Mouse (Mus musculus): Measurements from ENCODE around the gene Abi1.

DNA sequence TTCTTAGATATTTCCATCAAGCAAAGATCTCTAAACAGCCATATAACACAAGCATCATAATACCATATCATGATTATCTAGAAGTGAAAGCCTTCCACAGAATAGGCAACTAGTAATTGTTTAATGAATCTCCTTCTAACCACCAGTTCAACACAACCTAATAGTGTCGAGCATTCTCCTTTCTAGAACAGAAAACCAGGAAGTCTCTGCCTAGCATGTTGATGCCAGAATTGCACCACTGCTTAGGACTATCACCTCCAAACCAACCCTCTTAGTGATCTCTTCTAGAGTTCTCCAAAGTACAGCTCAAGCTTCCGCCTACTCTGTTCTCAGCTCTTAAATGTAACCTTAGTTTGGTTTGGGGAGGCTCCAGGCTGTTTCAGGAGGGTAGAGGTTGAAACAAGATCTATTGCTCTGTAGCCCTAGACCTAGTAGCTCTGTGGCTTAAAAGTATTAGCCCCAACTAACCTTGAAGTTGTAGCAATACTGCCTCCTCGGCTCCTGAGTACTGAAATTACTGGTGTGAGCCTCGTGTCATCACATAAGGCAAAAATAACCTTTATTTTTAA is 16.2 kb downstream of the Abi1 start:
- no peak for TF ChIP-seq CTCF (IDR thresholded peaks at IDR 0.05; ENCODE audit: control insufficient read depth, insufficient read depth, low read length)
- no peak for TF ChIP-seq POLR2A (IDR thresholded peaks at IDR 0.05; ENCODE audit: borderline replicate concordance, control insufficient read depth, low read depth, low read length)
